Mouse (Mus musculus) MEL (cell line): Measurements from ENCODE around the gene Gstm4.

Experiments used
- CTCF ChIP-seq, 3 experiments: IDR thresholded peaks in 2 of 3; conservative IDR thresholded peaks in 1 of 3; 2 replicates each; pipeline ENCODE4 v1.5.1; 2011 to 2012; ENCODE audit warnings: low read length in 3 of 3, low read depth in 2 of 3, mild to moderate bottlenecking in 2 of 3, improper control_type of control experiment in 1 of 3, inconsistent platforms in 1 of 3, mixed read lengths in 1 of 3, moderate library complexity in 1 of 3; ENCODE audit not compliant: control insufficient read depth in 1 of 3, insufficient read depth in 1 of 3, poor library complexity in 1 of 3, severe bottlenecking in 1 of 3
- GATA1 ChIP-seq: IDR thresholded peaks from 2 replicates; pipeline ENCODE4 v1.6.1; 2011; ENCODE audit warnings: low read depth, low read length, improper control_type of control experiment
- POLR2A ChIP-seq, 2 experiments: IDR thresholded peaks; 2 replicates each; pipeline ENCODE4 v1.6.1; 2011 to 2012; ENCODE audit warnings: low read length in 2 of 2, mild to moderate bottlenecking in 2 of 2, control low read depth in 1 of 2, improper control_type of control experiment in 1 of 2, low read depth in 1 of 2, moderate library complexity in 1 of 2; ENCODE audit not compliant: control insufficient read depth in 1 of 2, insufficient read depth in 1 of 2, poor library complexity in 1 of 2
- ZKSCAN1 ChIP-seq: IDR thresholded peaks from 2 replicates; pipeline ENCODE4 v1.6.1; 2012; ENCODE audit warnings: low read depth, mild to moderate bottlenecking, inconsistent platforms, low read length, improper control_type of control experiment, moderate library complexity
- ZMIZ1 ChIP-seq: IDR thresholded peaks from 2 replicates; pipeline ENCODE4 v1.6.1; 2012; ENCODE audit warnings: low read depth, mild to moderate bottlenecking, inconsistent platforms, low read length, improper control_type of control experiment, moderate library complexity

DNA sequence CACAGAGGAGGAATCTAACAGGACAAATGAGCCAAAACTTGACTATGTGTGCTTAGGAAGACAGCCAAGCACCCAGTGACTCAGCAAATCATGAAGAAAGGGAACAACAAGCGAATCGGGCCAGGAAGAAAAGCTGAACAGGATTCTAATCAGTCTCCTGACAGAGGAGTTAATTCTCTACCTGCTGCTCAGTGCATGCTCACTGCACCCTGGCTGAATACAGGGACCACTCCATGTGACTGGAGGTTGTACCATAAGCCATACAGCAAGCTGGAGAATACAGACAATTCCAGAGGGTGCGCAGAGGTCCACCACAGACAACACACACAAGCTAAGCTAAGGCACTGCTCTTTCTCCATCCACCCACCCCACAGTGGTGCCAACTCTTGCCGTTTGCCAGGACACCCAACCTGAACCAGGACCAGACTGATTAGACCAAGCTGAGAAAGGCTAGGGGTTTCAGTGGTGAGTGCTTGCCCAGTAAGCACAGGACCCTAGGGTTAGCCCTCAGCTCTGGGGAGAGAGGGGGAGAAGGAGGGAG lies 31.3 kb downstream of the Gstm4 start:
- TF ChIP-seq CTCF (IDR thresholded peaks at IDR 0.05 in 2 of 3, conservative IDR thresholded peaks at IDR 0.05 in 1 of 3; ENCODE audit: control insufficient read depth in 1 of 3, insufficient read depth in 1 of 3, low read depth in 2 of 3, low read length in 3 of 3, poor library complexity in 1 of 3, severe bottlenecking in 1 of 3): no peak
- TF ChIP-seq ZKSCAN1: no peak
- 0 out of 2 replicates have a peak, but pooled peaks have one; percentile 9 for TF ChIP-seq GATA1
- TF ChIP-seq POLR2A (IDR thresholded peaks at IDR 0.05; ENCODE audit: control insufficient read depth in 1 of 2, insufficient read depth in 1 of 2, low read depth in 1 of 2, low read length in 2 of 2, poor library complexity in 1 of 2): no peak
- TF ChIP-seq ZMIZ1: no peak
